Mouse (Mus musculus): ENCODE results near the gene Wap. TPM values are rescaled to one million over a fixed set of nuclear protein-coding genes. Genes with fewer than 3 reads are reported as not detected.
A peak's percentile ranks its signal among the peaks of the same experiment; 100 is the strongest.
"Not testable (repeated sequence)": the region's sequence is repeated elsewhere in the genome, so short reads cannot be mapped to it uniquely, and the experiment has no call there.

The Wap gene
- polyA plus RNA-seq, 1 experiment from 2014 or later = not detected

DNA sequence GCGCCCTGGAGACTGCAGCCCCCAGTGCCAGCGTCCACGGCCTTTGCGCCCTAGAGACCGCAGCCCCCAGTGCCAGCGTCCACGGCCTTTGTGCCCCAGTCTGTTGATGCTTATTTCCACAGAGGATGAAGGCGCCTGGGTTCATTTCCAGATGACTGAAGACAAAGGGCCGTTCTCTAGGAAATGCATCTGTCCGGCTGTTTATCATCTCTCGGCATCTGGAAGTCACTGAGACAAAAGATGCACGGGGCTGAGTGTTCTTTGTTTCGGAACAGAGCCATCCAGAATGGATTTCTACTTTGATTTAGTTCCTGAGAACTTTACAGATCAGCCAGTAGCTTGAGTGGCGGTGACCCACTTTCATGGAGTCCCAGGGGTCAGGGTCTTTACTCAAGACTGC is 22.8 kb upstream of the Wap start:
- WGBS = 75% methylated on average over 14 of the region's 14 CpGs
- Histone ChIP-seq H3K9ac (no peak overlapping the region), H3K27me3 (no peaks in the 10 kb centered on the region), H3K27ac (no peak overlapping the region), H3K4me3 (no peak overlapping the region), H3K4me2 (replicated peaks) (no peak overlapping the region), H3K36me3 (no peaks in the 10 kb centered on the region), H3K9me3 (no peaks in the 10 kb centered on the region), H3K4me1 (no peaks in the 10 kb centered on the region)
- no peak for ATAC-seq (ENCODE audit: insufficient number of reproducible peaks, insufficient read depth, low FRiP score, low TSS enrichment)

DNA sequence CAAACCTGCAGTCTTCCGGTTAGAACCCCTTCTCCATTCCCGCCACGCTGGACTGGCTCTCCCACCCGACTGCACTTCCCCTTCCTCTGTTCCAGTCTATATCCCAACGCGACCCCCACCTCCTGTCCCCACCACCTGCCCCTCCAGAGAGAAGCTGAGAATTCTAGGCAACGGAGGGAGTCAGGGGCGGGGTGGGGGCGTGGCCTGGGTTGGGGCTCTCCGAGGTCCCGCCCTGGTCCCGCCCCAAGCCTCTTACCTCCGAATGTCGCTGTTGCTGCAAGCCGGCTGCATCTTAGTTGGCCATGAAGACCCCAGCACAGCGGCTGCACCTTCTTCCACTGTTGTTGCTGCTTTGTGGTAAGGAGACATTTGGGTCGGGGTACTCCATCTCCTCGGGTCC is 19.8 kb upstream of the Wap start, which contains the start of gene Ramp3:
Ramp3 (plus strand) TSS at position 251 of the 400 bp plus-strand sequence.
- H3K27ac ChIP-seq = no peak within 1 kb of the TSS
- H3K4me2 ChIP-seq (replicated peaks) = peak within 1 kb of the TSS; percentile 74
- no peaks in the 10 kb centered on the region for H3K4me1 ChIP-seq
- peak; percentile 57; the same call in 1 of the 2 replicates for ATAC-seq (ENCODE audit: insufficient number of reproducible peaks, insufficient read depth, low FRiP score, low TSS enrichment)
- no peaks in the 10 kb centered on the region for H3K27me3 ChIP-seq
- peak within 1 kb of the TSS; percentile 44 for H3K9ac ChIP-seq
- no peaks in the 10 kb centered on the region for H3K36me3 ChIP-seq
- H3K4me3 ChIP-seq = peak within 1 kb of the TSS; percentile 44
- H3K9me3 ChIP-seq = no peaks in the 10 kb centered on the region
- WGBS = 1% methylated on average over 18 of the region's 18 CpGs

DNA sequence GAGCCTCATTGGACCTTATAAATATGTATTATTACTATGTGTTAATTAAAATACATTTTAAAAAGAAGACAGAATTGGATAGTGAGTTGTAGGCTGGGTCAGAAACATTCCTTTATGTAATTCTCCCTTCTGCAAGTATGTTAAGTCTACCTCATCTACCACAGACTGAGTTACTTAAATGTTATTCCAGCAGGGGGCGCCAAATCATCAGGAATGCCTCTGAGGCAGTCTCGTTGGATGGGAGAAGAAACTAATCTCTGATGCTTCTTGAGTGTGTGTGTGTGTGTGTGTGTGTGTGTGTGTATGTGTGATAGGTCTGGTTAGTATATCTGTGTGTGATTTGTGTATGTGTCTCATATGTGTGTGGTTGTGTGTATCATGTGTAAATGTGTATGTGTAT is 16.5 kb upstream of the Wap start:
- no peak overlapping the region for H3K27ac ChIP-seq
- 0% methylated on average over 2 of the region's 2 CpGs for WGBS
- H3K4me2 ChIP-seq (replicated peaks) = no peak overlapping the region
- H3K36me3 ChIP-seq = no peaks in the 10 kb centered on the region
- H3K4me3 ChIP-seq = no peak overlapping the region
- ATAC-seq (ENCODE audit: insufficient number of reproducible peaks, insufficient read depth, low FRiP score, low TSS enrichment) = no peak
- no peaks in the 10 kb centered on the region for H3K9me3 ChIP-seq
- no peaks in the 10 kb centered on the region for H3K27me3 ChIP-seq
- H3K9ac ChIP-seq = no peak overlapping the region
- H3K4me1 ChIP-seq = no peaks in the 10 kb centered on the region

DNA sequence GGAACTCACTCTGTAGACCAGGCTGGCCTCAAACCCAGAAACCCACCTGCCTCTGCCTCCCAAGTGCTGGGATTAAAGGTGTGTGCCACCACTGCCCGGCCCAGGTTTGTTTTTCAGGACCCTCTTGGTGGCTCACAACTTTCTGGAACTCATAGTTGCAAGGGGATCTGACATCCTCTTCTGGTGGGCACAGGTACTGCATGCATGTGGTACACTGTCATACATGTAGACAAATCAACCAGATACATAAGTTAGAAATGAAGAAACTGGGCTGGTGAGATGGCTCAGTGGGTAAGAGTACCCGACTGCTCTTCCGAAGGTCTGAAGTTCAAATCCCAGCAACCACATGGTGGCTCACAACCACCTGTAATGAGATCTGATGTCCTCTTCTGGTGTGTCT is 14.5 kb upstream of the Wap start:
- H3K4me3 ChIP-seq; H3K9me3 ChIP-seq; H3K36me3 ChIP-seq; H3K9ac ChIP-seq; H3K4me2 ChIP-seq (replicated peaks); H3K27ac ChIP-seq; ATAC-seq (ENCODE audit: insufficient number of reproducible peaks, insufficient read depth, low FRiP score, low TSS enrichment); H3K27me3 ChIP-seq; H3K4me1 ChIP-seq: not testable (repeated sequence)
- WGBS = 70% methylated on average over 3 of the region's 3 CpGs

DNA sequence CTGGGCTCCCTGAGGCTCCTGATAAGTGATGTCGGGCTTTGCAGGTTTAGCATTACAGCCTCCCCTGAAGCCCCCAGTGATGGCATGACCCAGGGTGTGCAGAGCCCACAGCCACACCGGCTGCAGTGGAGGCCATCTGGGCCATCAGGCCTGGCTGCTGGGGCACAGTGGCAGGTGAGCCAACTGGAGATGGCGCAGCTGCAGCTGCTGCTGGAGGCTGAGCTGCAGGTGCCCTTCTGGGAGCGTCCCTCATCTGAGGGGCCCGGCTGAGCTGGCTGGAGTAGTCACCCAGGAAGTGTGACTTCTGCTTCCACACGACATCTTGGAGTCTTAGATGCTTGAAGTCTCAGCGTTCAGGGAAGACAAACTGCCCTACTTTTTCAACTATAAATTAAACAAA is 12.1 kb upstream of the Wap start:
- no peak overlapping the region for H3K9ac ChIP-seq
- no peak for ATAC-seq (ENCODE audit: insufficient number of reproducible peaks, insufficient read depth, low FRiP score, low TSS enrichment)
- no peak overlapping the region for H3K4me2 ChIP-seq (replicated peaks)
- no peaks in the 10 kb centered on the region for H3K36me3 ChIP-seq
- H3K4me1 ChIP-seq = no peaks in the 10 kb centered on the region
- no peak overlapping the region for H3K4me3 ChIP-seq
- 73% methylated on average over 7 of the region's 7 CpGs for WGBS
- no peaks in the 10 kb centered on the region for H3K9me3 ChIP-seq
- no peaks in the 10 kb centered on the region for H3K27me3 ChIP-seq
- no peak overlapping the region for H3K27ac ChIP-seq

DNA sequence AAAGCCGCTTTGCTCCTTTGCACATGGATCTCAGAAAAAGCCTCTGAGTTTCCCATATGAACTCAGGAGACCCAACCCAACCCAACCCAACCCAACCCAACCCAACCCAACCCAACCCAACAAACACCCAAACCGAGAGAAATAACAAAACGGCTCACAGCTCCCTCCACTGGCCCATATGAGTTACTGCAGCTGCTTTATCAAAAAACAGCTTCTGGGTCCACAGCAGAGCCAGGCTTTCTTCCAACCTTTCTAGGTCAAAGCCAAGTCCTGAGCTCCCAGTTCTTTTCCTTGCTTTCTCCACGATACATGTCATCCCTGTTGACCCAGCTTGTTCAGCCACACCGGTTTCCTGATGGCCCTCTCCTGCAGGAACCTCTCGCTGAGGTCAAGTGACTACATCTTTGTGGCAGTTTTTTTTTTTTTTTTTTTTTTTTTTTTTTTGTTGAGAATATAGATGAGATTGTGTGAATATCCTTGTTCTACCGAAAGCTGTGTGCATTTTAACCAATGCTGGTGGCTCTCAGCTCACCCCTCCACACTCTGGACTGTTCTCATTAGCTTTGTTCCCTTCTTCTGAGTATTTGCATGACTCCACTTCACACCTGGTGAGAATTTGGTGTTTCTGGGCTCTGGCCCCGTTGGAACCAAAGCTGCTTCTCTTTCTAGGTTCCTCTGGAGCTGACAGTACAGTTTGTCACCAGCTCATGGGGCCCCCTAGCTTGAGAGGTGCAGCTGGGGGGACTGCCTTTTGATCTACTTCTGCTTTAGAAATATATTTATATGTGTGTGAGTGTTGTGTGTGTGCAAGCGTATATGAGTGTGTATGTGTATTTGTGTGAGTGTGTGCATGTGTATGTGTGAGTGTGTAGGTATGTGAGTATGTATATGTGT is 9.6 kb upstream of the Wap start:
- Histone ChIP-seq H3K4me3 (no peak overlapping the region), H3K4me2 (replicated peaks) (no peak overlapping the region), H3K27ac (no peak overlapping the region; the same call in 1 of the 2 replicates), H3K36me3 (no peaks in the 10 kb centered on the region), H3K4me1 (no peaks in the 10 kb centered on the region), H3K9ac (0 out of 2 replicates have a peak overlapping the region, but pooled peaks have one; percentile 15), H3K9me3 (no peaks in the 10 kb centered on the region), H3K27me3 (no peaks in the 10 kb centered on the region)
- ATAC-seq (ENCODE audit: insufficient number of reproducible peaks, insufficient read depth, low FRiP score, low TSS enrichment) = no peak
- WGBS = 64% methylated on average over 9 of the region's 9 CpGs

DNA sequence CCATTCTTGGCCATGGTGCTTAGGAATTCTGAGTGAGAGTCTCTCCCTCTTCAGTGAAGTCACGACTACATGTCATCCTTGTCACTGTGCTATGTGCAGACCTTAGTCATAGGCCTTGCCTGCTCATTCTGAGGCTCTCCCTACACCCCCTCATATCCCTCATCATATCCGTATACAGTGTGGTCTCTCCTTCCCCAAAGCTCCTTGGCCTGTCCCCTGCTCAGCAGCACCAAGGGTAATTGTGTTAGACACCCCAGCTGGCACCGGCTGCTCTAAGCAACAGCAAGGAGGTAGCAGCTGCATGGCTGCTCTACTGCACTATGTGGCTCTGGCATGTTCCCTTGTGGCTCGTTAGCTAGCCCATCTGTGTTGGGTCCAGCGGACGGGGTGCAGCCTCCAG is 6.1 kb upstream of the Wap start:
- no peak overlapping the region for H3K9ac ChIP-seq
- H3K4me2 ChIP-seq (replicated peaks) = no peak overlapping the region
- no peaks in the 10 kb centered on the region for H3K9me3 ChIP-seq
- H3K27me3 ChIP-seq = no peaks in the 10 kb centered on the region
- no peaks in the 10 kb centered on the region for H3K36me3 ChIP-seq
- 75% methylated on average over 6 of the region's 6 CpGs for WGBS
- no peaks in the 10 kb centered on the region for H3K4me1 ChIP-seq
- H3K27ac ChIP-seq = no peak overlapping the region
- H3K4me3 ChIP-seq = no peak overlapping the region
- no peak for ATAC-seq (ENCODE audit: insufficient number of reproducible peaks, insufficient read depth, low FRiP score, low TSS enrichment)

DNA sequence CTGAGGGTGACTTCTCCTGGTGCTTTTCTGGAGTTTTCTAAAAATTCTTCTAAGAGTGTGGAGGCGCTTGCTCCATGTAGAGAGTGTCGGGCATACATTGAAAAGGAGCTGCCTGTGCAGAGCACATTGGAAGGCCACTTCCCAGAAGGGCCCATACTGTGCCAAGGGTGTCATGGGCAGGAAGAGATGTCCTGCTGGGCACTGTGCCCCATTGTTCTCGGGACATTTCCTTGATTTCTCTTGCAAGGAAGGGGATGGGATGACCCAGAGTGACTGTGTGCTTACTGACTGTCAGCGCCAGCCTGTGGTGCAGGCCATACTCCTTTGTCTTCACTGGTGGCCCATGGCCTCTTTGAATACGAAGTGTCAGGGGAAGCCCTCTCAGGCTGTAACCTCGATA is 635 bp upstream of the Wap start:
- no peaks in the 10 kb centered on the region for H3K9me3 ChIP-seq
- H3K36me3 ChIP-seq = no peaks in the 10 kb centered on the region
- no peak overlapping the region for H3K9ac ChIP-seq
- no peak overlapping the region for H3K4me2 ChIP-seq (replicated peaks)
- no peak for ATAC-seq (ENCODE audit: insufficient number of reproducible peaks, insufficient read depth, low FRiP score, low TSS enrichment)
- WGBS = 75% methylated on average over 6 of the region's 6 CpGs
- no peak overlapping the region for H3K4me3 ChIP-seq
- no peak overlapping the region for H3K27ac ChIP-seq
- H3K4me1 ChIP-seq = no peaks in the 10 kb centered on the region
- no peaks in the 10 kb centered on the region for H3K27me3 ChIP-seq

DNA sequence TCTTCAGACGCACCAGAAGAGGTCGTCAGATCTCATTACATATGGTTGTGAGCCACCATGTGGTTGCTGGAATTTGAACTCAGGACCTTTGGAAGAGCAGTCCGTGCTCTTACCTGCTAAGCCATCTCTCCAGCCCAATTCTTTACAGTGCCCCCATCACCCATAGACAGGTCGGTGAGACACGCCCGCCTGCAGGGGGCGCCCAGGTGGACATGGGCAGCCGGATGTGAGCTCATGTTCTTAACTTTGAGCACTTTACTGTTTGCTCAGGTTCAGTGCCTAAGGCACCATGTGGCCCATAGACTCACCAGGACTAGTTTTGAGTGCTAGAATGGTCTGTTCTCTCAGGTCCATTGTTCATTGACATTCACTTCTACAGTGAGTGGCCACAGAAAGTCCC is 2.3 kb downstream of the Wap start:
- no peak for ATAC-seq (ENCODE audit: insufficient number of reproducible peaks, insufficient read depth, low FRiP score, low TSS enrichment)
- WGBS = 71% methylated on average over 8 of the region's 8 CpGs
- no peaks in the 10 kb centered on the region for H3K36me3 ChIP-seq

DNA sequence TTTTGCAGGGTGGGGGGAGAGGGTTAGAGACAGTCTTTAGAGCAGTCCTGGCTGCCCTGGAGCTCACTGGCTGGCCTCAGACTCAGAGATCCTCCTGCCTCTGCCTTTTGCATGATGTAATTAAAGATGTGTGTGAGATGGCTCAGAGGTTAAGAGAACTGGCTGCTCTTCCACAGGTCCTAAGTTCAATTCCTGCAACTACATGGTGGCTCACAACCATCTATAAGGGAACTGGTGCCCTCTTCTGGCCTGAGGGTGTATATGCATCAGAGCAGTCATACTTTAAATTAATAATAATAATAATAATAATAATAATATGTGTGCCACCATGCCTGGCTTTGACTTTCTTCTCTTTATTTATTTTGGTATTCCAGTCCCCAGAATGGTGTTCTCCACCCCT is 8.8 kb downstream of the Wap start:
- Histone ChIP-seq H3K4me1 (peaks cover 13% of the 10 kb centered on the region), H3K36me3 (no peaks in the 10 kb centered on the region), H3K27ac (no peak overlapping the region), H3K9ac (no peak overlapping the region), H3K4me3 (no peak overlapping the region), H3K9me3 (no peaks in the 10 kb centered on the region), H3K27me3 (no peaks in the 10 kb centered on the region), H3K4me2 (replicated peaks) (no peak overlapping the region)
- ATAC-seq (ENCODE audit: insufficient number of reproducible peaks, insufficient read depth, low FRiP score, low TSS enrichment) = no peak

More for the DNA sequence above, 2.3 kb downstream of the Wap start:
- no peaks in the 10 kb centered on the region for H3K9me3 ChIP-seq
- no peak overlapping the region for H3K4me3 ChIP-seq
- no peaks in the 10 kb centered on the region for H3K4me1 ChIP-seq
- no peaks in the 10 kb centered on the region for H3K27me3 ChIP-seq
- no peak overlapping the region for H3K9ac ChIP-seq
- no peak overlapping the region for H3K4me2 ChIP-seq (replicated peaks)
- H3K27ac ChIP-seq = no peak overlapping the region

DNA sequence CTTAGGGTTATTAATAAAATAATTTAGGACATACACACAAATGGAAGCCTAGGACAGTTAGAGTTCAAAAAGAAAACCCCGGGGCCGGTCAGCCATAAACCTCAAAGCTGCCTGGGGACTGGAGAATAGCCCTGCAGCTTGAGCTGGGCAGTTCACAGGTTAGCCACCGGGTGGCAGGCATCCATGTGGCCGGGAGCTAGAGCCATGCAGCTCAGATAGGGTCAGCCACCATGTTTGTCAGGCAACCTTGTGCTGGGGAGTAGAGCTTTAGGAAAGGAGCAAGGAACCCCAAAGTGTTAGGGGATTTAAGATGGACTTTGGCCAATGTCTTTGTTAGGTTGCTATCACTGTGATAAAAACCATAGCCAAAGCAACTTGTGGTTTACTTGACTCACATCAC is 9.9 kb downstream of the Wap start:
- H3K4me2 ChIP-seq (replicated peaks) = no peak overlapping the region
- H3K27me3 ChIP-seq = no peaks in the 10 kb centered on the region
- no peak overlapping the region for H3K27ac ChIP-seq
- H3K4me3 ChIP-seq = no peak overlapping the region
- H3K9me3 ChIP-seq = no peaks in the 10 kb centered on the region
- no peak overlapping the region for H3K9ac ChIP-seq
- WGBS = 26% methylated on average over 4 of the region's 4 CpGs
- H3K36me3 ChIP-seq = peaks cover 10% of the 10 kb centered on the region
- peaks cover 24% of the 10 kb centered on the region for H3K4me1 ChIP-seq
- no peak for ATAC-seq (ENCODE audit: insufficient number of reproducible peaks, insufficient read depth, low FRiP score, low TSS enrichment)

DNA sequence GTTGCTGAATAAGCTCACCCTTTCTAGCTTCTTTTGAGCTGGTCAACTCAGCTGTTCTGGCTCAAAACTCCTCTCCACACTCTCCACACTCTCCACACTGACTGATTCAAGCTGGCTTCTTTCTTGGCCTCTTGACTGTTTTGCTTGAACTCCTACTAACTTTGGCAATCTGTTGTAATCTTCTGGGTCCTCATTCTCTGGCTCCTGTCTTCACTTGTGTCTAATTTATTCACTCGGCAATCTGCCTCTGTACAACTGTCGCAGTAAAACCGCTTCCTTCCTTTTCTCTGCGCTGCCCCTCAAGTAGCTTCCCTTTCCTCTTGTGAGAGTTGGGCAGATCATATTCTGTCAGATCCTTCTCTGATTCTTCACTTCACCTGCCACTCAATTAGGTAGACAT is 10.7 kb downstream of the Wap start:
- Histone ChIP-seq H3K27me3 (no peaks in the 10 kb centered on the region), H3K9ac (no peak overlapping the region), H3K36me3 (peaks cover 19% of the 10 kb centered on the region), H3K9me3 (no peaks in the 10 kb centered on the region), H3K4me1 (peaks cover 25% of the 10 kb centered on the region), H3K4me2 (replicated peaks) (no peak overlapping the region), H3K4me3 (no peak overlapping the region), H3K27ac (no peak overlapping the region)
- WGBS = 91% methylated on average over 4 of the region's 4 CpGs
- no peak for ATAC-seq (ENCODE audit: insufficient number of reproducible peaks, insufficient read depth, low FRiP score, low TSS enrichment)
